Mouse (Mus musculus): ENCODE data around the gene Dock9.

DNA sequence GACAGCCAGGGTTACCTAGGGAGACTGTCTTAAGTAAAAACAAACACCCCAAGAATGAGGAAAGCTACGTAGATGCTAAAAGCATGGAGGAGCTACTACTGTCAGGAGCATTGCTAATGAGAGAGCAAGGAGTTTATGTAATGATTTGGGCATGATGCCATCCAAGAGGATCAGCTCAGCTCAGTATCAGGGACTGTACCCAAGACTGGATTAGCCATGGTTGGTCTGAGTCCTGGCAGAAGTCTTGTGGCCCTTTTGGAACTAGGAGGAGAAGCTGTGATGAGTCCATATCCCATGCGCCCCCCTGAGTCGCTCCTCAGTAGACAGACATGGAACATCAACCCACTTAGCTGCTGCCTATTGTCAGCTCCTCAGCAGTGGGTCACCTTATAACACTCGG lies 301.9 kb downstream of the Dock9 start:
- TF ChIP-seq CTCF (IDR thresholded peaks at IDR 0.05) = no peak
- TF ChIP-seq POLR2A (IDR thresholded peaks at IDR 0.05; ENCODE audit: insufficient read depth, low read depth, low read length) = no peak
- no peak for TF ChIP-seq EP300 (IDR thresholded peaks at IDR 0.05; ENCODE audit: insufficient read depth, low read depth, low read length)
